Mouse (Mus musculus) granulocyte monocyte progenitor cell, adult 5-6 weeks (primary cell): ENCODE results near the gene Eif5b. TPM values are rescaled to one million over a fixed set of nuclear protein-coding genes. Genes with fewer than 3 reads are reported as not detected.
A peak's percentile ranks its signal among the peaks of the same experiment; 100 is the strongest.
"Not testable (repeated sequence)": the region's sequence is repeated elsewhere in the genome, so short reads cannot be mapped to it uniquely, and the experiment has no call there.

ENCODE experiments used
- ATAC-seq: replicated peaks from 2 replicates; pipeline ENCODE4 v1.8.0; 2016; ENCODE audit warnings: mild to moderate bottlenecking, moderate TSS enrichment, inconsistent platforms; ENCODE audit not compliant: poor library complexity, severe bottlenecking
- total RNA-seq, 2 experiments: library from RNA; stranded (forward) in 1 of 2; stranded (reverse) in 1 of 2; fragments of 200-712, 200-1000 nt in 1 of 2; fragments of >200 nt in 1 of 2; fragmentation: Nextera tagmentation in 1 of 2; gene quantifications; 2 replicates each; pipeline ENCODE4 v1.2.3; 2014 to 2017

The Eif5b gene
- total RNA-seq, 2 experiments from 2014 or later = 22.8 to 73.3 TPM

DNA sequence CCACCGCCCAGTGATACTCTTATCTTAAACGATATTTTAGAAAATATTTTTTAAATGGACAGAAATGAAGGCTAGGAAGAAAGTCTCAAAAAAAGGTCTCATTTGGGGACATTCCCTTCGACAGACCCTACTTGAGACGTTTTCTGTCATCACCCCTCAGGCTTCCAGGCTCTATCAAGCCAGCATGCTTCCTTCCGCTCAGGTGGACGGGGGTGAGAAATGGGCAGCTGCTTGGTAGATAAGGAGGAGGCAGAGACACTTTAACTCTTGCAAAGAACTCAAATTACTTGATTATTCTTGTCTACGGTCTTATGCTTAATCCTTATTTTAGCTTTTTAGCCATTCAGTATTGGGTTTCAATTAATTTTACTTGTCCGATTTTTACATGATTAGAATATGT is 3.0 kb downstream of the Eif5b start:
- ATAC-seq = no peak

DNA sequence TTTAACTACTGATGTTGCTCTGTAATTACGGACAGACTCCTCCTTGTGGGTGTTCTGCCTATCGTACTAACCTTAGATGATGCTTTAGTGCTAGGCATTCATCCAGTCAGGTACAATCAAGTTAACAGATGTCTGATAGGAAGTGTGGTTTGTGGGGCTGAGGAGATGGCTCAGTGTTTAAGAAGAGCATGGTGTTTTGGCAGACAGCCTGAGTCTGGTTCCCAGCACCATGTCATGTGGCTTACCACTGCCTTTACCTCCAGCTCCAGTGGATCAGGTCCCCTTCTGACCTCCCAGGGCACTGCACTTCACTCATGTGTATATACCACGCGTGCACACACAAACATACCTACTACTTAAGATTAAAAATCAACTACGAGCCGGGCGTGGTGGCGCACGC is 4.1 kb downstream of the Eif5b start:
- no peak for ATAC-seq

DNA sequence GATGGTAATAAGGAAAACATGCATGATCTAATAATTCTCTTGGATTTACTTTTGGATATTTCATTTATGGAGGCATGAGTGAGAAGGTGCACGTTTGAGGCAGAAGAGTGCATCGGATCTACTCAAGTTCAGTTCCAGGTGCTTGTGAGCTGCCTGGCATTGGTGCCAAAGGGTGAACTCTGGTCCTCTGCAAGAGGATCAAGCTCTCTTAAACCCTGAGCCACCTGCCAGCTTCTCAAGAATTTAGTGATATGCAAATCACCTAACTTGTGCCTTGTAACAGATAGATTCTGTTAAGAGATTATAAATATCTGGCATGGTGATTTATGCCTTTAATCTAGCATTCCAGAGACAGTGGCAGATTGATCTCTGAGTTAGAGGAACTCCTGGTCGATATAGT is 5.2 kb downstream of the Eif5b start:
- no peak for ATAC-seq

DNA sequence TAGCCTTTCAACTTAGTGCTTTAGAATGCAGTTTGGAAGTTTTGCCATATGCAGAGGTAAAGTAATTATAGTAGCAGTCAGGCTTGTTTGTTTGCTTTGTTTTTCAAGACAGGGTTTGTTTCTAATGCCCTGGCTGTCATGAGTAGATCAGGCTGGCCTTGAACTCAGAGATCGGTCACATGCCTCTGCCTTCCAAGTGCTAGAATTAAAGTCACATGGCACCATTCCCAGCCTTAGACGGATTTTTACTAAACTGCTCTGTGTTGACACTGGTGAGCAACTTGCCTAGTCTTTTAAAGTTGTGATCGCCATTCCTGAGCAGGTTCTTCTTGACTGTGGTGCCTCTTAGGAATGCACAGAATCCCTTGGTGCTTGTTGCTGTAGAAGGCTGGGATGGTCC is 8.9 kb downstream of the Eif5b start:
- no peak for ATAC-seq

DNA sequence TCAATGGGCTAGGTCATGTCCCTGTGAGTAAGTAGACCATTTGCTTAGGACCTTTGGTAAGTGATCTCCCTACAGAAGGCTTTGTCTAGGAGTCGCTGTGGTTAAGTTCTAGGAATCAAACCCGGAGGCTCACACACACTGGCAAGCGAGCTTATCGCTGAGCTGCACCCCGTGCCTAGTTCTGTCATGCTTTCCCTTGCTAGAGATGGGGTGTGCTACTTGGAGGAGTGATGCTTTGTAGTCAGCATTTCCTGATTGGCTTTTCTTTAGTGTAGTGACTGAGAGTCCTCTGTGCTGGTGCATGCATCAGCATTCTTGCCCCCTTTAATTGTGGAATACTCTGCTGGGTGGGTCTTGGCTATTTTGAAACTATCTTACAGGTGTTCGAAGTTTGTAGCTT is 13.8 kb downstream of the Eif5b start:
- peak; percentile 35; the same call in 1 of the 2 replicates for ATAC-seq

DNA sequence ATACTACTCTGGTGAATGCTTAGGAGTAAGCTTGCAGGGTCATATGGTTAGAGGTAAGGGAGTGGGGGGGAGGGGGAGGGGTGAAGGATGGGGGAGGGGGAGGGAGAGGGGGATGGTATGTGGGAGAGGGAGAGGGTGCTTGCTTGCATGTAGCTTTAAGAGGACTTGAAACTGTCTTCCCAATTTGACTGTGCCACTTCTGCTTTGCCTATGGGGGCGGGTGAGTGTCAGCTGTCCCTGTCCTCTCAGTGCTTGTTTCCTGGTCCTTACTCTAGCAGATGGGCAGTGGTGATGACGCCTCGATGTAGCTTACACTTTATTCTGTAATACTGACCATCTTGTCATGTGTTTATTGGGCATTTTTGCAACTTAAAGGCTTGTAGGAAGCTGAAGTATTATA is 14.3 kb downstream of the Eif5b start:
- ATAC-seq = peak; percentile 97

DNA sequence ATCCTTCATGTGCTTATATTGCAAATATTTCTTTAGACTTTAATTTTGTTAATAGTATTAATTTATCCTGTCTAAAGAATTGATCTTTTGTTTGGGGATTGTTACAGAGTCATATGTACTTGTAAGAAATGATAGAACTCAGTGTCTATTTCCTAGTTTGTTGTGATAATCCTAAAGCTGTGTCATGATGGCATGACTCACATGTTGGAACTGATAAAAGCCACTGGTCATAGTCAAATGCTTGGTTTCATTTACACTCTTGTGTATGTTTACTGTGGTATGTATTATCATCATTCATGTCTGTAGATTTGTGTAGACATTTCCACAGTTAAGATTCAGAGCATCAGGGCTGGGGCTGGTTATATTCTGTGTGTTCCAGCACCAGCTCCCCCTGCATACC is 14.7 kb downstream of the Eif5b start:
- no peak for ATAC-seq

DNA sequence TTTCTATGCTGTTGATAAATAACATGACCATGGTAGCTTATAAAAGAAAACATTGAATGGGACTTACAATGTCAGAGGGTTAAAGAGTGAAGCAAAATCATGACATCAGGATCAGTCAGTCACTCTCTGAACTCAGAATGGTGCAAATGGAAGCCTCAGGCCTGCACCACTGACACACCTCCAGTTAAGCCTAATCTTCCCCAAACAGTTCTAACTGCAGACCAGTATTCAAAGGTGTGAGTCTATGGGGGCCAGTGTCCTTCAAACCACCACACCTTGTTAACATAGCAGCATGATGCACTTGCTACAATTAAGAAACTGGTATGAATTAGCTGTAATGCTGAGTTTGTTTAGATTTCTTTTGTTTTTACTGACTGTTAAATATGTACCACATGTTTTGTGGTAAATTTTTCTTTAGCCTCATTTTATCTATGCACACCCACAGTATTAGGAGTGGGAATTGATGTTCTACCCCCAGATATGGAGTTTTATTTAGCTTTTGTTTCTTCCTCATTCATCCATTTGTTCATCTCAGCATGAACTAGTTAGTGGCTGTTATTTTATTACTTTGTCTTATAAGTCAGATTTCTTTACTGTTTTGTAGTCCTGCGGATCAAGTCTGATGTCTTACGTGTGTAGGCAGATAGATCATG is 16.9 kb downstream of the Eif5b start:
- ATAC-seq = no peak

DNA sequence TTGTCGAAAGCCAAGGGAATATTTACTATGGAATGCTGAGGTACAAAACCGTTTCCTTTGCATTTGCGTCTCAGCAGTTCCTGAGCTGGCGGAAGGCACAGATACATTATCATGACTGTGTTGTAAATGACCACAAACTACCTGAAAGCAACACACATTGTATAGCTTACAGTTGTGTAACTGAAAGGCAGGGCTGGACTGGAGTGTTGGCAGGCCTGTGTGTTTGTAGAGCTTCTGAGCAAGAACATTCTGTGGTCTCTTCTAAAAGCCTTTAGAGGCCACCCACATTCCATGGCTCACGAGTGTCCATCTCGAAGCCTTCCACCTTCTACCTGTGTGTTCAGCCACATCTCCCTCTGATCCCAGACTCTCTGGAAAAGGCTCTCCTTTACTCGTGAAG is 29.5 kb downstream of the Eif5b start:
- ATAC-seq = no peak

DNA sequence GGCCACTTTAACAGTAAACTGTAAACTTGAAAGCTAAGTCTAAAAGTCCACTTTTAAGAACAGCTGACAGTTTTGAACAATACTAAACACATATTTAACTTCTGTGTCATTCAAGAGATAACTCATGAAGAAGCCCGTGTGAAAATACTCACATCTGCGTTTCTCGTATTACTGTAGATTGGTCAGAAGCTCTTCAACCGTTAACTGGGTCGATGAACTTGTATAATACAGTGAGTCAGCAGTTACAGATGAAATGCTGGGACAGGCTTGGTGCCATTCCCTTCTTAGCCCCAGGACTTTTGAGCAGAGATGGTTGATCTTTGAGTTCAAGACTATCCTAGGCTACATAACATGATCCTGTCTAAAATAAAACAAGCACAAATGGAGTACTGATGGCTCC is 33.6 kb downstream of the Eif5b start:
- no peak for ATAC-seq

DNA sequence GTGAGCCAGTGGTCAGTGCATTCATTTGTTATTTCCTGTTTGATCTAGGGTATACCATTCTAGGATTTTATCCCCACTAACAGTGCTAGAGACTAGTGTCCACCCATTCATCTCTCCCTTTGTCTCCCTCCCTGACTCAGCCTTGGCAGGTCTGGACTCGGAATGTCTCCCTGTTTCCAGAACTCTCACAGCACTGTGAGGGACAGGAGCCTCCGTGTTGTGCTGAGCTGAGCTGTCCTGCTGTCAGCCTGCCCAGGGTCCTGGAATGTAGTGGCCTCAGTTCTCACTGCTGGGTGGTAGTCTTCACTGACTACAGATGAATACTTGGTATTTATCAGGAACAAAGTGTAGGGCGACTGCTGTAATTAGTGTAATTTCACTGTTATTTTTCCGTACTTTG is 37.7 kb downstream of the Eif5b start:
- ATAC-seq = no peak

DNA sequence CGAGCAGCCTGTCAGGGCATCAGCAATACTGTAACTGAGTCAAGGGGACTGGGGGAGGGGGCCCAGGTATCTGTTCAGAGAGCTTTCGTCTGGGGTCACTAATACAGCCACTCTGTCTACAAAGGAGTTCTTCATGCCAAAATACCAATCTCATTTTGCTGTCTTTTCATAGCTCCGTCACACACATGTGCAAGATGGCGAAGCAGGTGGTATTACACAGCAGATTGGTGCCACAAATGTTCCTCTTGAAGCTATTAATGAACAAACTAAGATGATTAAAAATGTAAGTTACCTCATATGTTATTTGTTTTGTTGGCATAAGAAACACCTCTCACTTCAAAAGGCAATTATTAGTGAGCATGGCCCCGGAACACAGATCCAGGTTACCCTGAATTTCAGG is 39.6 kb downstream of the Eif5b start:
- no peak for ATAC-seq

DNA sequence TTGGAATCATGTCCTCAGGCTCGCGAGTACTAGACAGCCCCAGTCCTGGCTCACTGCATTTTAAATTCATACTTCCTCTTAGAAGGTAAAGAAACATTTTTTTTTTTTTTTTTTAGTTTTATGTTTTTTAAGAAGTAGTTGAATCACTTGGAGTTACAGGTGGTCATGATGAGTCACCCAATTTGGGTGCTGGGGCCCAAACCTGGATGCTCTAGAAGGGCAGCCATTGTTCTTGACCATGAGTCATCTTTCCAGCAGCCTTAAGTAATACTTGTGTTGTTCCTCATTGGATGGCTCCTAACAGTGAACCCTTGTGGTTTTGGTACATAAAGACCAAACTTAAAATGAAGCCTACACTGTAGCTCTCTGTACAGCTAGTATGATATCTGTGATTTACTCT is 41.1 kb downstream of the Eif5b start:
- peak; percentile 37 for ATAC-seq

DNA sequence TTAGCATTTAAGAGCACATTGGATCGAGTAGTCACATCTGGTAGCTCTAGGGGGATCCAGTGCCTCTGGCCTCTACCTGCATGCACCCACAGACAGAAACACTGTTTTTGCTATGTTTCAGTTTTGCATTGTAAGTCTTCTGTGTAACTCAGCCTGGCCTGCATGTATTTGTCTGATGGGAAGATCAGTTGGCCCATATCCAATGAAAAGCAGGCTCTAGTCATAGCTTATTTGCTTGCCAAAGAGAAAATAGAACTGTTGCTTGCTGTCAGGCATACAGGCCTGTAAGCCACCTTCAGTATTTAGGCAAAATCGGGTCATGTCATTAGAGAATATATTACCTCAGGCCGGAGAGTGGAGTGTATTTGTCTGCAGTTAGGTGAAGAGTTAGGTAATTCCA is 50.3 kb downstream of the Eif5b start:
- ATAC-seq = no peak

DNA sequence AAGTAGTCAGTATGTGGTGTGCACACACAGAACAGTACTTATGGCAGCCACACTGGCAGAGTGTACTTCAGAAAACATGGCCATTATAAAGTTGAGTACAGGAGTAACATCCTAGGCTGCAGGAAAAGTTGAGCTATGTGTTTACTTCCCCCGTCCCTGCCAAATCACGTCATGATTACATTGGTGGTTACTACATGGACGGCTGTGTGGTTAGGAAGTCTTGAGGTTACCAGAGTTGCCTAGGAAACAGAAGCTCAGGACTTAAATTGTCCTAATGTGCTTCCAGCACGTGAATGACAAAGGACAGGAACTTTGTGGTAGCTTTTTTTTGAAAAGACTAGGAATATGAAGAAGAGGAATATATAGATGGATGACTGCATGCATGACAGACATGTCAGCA is 51.8 kb downstream of the Eif5b start:
- peak; percentile 81 for ATAC-seq

DNA sequence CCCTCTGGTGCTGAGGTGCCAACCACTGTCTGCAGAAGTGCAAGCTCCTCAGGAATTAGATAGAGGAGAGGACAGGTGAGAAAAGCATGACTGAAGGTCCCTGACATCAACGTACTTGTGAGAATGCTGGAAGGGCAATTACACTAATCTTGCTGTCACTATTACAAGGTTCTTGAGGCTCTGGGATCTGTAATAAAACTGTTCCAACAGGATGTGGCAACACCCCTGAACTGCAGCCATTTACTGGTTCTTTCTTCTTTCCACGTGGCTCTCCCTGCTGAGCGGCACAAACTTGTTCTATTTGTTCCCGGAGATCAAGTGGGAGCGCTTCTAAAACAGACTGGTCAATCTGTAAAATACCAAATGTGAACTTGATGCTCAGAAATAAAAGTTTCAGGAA is 57.4 kb downstream of the Eif5b start:
- ATAC-seq = no peak

DNA sequence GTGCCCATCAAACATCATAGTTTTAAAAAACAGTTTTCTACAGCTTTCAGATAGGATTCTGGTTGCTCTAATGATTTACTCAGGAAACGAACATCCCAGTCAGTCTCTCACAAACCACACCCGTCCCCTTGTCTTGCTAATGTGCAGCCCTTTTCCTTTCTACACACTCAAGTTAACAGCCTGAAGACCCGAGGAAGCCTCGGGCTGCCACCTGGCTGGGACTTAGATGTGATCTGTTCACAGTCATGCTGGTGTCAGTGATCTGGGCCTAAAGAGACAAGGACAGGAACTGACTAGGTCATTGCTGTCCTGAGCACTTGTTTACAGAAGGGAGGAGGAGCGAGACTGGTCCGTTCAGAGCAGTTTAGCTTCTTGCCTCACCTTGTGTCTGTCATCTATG is 60.6 kb downstream of the Eif5b start:
- ATAC-seq = no peak

DNA sequence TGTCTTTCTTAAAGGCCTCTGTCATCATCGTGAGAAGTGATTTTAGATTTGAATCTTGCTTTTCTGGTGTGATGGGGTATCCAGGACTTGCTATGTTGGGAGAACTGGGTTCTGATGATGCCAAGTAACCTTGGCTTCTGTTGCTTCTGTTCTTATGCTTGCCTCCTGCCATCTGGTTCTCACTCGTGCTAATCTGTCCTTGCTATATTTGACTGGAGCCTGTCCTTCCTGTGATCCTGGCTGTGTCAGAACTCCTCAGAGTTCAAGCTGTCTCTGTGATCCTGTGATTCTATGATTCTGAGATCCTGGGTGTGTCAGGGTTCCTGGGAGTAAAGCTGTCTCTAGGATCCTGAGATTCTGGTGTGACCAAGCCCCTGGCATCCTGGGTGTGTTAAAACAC is 64.3 kb downstream of the Eif5b start:
- ATAC-seq = not testable (repeated sequence)

DNA sequence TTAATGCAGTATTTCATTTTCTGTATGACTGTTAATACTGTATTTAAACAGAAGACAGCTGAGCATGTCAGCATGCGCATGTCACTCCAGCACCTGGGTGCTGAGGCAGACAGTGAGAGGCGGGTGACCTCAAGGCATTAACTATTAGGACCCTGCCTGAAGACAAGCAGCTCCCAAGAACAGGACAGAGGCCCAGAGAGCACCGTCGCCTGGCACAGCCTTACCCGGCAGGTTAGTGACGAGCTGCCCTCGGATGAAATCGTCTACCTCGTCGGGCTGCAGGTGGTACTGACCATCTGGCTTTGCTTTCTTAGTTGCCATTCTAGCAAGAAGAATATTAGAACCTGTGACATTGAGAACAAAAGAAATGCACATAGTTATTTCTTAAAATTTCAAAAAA is 69.5 kb downstream of the Eif5b start:
- no peak for ATAC-seq

DNA sequence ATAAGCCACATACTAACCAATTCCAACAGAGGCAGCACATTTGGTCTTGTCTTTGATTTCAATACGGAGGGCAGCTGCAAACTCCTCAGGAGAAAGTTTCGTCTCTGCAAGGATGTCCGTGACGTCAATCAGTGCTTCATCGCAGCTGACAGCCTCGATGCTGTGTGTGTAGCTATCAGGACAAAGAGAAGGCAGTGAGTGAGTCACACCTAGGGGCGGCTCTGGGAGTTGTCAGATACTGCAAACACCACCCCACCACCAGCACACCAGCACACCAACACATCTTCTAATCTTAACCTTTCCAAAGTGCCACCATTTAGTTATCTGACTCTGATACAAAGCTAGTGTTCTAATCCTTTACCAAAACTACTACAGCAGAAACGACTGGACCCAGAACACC is 73.5 kb downstream of the Eif5b start:
- no peak for ATAC-seq

DNA sequence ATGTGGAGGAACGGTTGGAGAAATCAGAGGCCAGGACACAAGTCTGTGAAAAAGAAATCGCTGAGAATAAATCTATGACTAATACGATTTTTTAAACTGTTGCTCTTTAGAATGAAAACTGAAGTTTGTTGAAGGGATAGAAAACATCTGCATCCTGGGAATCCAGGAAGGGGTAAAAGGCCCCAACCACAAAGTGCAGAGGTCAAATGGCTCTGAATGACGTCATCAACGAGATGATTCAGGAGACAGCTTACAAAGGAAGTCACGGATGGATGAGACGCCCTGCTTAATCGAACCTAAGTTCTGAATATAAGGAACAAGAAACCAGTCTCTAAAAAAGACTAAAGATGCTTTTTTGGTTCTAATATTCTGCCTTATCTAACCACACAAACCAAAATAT is 83.5 kb downstream of the Eif5b start:
- ATAC-seq = no peak

DNA sequence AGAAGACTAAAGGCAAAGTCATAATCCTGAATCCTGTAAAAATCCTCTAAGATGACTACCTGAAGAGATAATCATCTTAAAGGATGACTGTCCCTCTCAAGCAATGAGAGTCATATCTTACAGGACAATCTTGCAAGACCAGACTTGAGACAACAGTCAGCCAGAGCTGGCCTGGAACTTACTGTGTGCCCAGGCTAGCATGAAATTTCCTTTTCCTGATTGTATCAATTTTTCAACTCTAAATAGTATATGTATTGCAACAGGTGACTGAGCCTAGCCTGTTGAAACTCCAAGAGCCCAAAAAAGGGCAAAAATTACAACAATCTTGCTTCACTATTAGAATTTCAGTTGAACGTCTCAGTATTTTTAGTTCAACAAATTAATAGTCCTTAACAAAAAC is 105.4 kb downstream of the Eif5b start:
- peak; percentile 73 for ATAC-seq

DNA sequence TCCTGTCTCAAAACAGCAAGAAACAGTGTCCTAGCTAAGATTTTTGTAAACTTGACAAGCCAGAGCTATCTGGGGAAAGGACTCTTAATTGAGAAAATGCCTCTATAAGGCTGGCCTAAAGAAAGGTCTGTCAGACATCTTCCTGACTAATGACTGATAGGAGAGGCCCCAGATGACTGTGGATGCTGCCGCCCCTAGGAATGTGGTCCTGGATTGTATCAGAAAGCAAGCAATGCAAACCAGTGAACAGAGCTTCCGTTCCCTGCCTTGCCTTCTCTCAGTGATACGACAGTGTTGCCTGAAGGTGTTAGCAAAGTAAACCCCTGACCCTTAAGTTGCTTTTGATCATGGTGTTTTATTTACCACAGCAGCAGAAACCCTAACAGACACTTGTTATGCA is 106.0 kb downstream of the Eif5b start:
- no peak for ATAC-seq
